Mouse (Mus musculus): Measurements from ENCODE around the gene Kdm6b.
A peak's percentile ranks its signal among the peaks of the same experiment; 100 is the strongest.

Kdm6b gene

DNA sequence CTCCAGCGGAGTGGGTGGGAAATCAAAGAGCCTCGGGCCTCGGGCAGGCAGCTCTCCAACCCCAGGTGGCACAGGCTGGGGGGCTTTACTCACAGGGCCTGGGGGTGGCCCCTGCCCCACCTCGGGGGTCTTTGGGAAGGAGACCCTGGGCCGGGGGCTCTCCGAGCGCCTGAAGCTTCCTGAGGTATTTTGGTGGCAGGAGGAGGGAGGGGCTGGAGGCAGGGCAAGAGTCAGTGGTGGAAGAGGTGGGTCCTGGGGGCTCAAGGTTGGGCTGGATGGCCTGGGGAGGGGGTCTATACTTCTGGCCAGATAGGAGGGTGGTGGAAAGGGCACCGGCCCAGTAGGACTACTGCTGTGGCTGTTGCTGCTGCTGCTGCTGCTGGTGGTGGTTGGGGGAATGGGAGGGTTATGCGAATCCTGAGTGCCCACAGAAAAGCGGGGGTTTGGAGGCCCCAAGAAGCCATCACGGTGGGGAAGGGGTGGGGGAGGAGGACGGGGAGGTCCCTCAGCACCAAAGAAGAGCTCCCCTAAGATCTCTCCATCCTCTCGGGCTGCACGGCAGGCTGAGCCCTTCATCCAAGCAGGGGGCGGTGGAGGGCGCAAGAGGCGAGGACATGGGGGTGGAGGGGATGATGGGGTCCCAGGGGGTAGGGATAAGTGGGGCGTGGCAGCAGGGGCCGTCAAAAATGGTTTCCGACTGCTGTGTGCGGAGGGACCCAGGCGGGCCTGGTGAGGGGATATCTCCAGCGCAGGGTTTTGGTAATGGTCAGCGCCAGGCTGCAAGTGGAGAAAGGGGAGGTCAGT is 7.9 kb downstream of the Kdm6b start:
- no peak for DNase-seq

DNA sequence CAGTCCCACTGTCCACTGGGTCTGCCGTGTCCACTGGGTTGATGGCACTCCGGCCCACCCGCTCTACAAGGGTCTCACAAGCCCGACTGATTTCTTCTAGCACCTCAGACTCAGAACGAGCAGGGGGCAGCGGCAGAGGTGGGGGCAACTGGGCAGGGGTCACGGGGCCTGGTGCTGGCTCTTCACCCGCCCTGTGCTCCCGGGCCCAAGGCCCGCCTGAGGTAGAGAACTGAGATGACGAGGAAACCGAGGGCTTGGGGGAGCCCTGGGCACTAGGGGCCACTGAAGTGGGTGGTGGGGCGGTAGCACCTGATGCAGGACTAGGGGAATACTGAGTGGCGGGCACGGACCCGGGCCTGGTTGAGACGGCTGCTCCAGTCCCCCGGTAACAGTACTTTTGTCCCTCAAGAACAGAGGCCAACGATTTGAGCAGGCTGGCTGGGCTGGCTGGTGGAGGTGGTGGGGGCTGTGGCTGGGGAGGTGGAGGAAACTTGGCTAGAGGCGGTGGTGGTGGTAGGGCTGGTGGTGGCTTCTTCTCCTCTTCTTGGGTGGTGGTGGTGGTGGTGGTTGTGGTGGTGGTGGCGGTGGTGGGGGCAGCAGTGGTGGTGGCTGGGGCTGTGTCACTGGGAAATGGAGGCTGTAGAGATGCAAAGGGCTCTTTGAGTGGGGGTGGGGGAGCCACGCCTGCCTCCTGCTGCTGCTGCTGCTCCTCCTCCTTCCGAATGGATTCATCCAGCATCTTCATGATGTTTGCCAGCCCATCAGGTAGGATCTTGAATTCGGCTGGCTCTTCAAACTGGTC is 8.7 kb downstream of the Kdm6b start:
- no peak for DNase-seq

- DNase-seq: no peak
Measured at GRCm38 (mm10) chr11:69403691-69404594, 9.5 kb downstream of the Kdm6b start.

GRCm38 (mm10) chr11:69401987-69402386 is 11.5 kb downstream of the Kdm6b start:
- no peak for DNase-seq

DNA sequence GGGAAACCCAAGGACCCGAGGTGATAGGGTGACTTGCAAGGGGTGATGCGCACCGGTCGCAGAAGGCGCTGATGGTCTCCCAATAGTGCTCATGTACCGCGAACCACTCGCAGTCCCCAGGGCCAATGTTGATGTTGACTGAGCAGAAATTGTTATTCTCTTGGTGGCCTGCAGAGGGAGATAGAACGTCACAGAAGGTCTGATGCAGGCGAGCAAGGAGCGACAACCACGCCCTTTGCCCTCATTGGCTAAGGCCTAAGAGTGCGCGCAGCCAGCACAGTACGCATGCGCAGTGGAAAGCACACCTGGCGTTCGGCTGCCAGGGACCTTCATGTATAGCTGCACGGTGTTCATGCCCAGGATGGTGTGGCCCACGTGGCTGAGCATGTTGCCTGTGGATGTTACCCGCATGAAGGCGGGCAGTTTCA is 12.3 kb downstream of the Kdm6b start:
- peak; percentile 71 to 74 for DNase-seq

DNA sequence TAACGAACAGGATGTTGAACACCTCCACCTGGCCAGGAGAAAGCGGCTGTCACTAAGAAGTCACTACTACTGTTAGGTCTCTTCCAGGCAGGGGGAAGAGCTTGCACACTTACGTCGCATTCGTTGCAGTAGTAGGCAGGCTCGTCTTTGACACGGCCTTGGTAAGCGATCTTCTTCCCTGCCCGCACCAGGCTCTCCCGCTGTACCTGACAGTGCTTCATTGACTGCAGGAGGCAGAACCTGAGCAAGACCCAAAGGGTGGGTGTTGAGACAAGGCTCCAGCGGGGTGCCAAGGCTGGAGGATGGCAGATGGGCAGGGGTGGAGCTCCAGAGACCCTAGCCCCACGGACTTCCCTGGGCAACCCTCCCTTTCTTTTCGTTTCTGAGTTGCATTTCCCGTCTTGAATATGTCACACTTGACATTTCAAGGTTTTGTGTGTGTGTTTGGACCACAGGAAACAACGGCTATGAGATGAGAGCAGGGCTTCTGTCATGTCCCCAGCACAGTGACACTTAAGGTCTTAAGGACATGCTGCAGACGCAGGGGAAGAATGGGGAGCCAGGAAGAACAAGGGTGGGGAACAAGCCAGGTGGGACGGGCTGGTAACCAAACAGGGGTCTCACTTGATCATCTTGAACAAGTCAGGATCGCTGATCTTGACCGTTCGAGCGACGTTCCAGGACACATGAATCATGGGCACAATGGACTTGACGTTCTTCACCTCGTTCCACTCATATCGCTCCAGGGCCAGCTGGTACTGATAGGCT is 13.2 kb downstream of the Kdm6b start:
- no peak for DNase-seq

DNA sequence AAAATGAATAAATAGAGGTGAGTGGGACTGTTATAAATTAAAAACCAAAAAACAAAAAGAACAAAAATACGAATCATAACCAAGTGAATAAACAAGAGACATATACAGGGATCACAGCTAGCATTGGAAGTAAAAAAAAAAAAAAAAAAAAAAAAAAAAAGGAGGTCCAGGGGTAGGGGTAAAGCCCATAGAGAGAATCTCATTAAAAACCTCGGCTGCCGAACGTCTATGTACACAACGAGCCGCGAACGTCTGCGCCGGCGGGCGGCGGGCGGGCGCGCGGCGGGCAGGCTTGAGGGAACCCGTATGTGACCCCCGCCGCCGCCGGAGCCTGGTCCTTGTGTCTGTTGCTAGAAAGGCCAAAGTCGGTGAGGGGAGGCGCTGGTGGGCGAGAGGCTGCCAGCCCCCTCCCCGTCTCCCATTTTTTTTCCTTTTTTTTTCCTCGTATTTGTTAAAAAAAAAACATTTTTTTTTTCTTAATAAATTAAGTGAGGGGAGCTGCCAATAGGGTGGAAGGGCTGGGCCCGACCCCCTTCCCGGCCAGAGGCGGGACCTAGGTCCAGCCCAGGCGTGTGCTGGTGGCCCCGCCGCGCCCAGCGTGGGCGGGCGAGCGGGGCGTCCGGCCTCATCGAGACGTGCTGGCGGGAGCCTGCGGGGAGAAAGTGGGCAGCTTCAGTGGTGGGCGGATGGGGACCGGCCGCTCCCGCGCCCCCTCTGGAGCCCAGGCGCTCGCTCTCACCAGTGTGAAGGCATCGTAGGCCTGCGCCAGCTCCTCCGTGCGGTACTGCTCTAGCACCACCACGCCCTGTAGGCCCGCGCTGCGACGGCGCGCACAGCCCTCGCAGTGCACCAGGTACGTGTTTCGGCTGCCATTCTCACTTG is 14.0 kb downstream of the Kdm6b start:
- DNase-seq: no peak

DNA sequence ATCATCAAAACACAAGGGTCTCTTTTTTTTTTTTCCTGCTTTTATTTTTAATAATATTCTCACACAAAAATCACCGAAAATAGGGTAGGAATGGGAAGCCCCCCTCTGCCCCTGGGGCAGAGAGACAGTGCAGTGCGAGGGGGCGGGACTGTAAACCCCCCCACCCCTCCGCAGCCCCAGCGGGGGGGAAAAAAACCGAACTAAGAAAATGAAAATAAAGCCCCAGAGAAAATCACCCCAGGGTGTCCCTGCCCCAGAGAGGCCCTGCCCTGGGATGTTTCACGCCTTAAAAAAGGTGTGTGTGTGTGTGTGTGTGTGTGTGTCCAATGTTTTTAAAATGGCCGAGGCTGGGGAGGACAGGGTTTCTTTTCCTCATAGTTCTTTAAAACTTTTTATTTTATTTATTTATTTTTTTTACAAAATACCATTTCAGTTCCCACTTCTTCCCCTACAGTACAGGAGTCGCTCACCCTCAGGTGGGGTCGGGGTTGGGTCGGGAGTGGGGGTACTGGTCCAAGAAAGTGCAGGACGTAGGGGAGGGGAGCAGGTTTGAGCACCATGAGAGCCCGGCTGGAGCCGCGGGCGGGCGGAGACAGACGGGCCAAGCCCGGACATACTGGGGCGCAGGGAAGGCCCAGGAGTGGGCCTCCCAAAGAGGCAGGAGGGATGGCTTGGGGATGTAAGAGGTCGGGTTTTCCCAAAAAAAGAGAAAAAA is 14.8 kb downstream of the Kdm6b start:
- no peak for DNase-seq

GRCm38 (mm10) chr11:69398059-69398458 is 15.4 kb downstream of the Kdm6b start, which contains the start of gene Tmem88:
Tmem88 (minus strand) TSS chr11:69398234.
- DNase-seq: no peak

DNA sequence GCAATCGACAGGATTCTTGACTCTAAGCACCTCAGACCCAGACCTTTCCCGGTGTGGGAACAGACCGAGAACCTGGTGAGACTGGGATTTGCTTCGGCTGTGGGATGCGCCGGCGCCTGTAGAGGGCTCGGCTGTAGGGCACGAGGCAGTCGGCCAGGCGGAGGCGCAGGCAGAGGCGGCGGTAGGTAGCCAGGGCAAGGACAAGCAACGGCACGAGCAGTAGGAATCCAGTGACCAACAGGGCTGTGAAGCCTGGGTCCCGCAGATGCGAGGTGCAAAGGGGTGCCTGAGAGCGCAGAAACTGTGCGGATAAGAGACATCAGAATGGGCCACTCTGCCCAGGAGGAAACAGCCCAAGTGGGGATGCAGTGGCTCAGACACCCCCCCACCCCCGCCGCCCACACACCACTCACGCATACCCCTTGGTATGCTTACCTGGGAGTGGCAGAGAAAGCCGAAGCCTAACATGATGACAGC is 15.9 kb downstream of the Kdm6b start:
- no peak for DNase-seq

DNA sequence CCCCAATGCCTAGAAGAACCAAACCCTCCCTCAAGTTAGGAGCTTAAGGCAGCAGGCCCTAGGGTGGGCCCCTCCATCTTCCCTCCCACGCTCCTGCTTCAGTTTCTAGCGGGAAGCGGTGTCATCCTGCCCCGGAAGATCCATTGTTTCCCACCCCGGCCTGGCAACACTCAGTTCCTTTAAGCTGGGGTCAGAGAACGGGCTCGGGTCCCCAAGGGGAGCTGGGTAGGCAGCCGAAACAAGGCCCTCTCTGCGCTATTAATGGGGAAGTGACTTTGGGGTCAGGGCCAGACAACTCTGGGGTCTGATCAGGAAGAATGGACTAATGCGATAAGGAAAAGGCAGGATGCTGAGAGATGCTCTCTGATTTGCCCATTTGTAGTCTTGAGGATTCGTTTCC is 16.7 kb downstream of the Kdm6b start:
- peak in 1 of 2 experiments; percentile 18 for DNase-seq

DNA sequence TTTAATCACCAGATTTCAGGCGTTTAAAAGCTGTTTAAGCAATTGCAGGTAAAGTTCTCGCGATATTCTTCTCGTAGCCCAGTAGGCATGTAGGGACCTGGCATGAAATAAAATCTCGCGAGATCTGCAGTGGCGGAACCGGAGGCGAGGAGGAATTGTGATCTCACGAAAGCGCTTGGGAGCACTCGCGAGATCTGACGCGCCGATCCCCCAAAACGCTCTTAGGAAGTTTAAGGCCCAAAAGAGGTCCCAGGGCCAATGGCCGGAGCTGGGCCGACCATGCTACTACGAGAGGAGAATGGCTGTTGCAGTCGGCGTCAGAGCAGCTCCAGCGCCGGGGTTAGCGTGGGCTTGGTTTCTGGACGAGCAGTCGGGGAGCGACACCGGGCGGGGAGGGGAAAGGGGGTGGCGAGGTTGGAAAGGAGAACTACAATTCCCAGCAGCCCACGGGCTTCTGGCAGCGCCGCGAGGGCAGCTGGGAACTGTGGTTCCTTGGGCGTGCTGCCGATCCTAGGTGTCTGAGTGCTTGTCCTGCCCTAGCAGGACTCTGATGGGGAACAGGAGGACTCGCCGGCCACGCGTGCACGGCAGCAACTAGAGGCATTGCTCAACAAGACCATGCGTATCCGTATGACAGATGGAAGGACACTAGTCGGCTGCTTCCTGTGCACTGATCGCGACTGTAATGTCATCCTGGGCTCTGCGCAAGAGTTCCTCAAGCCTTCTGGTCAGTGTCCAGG is 17.7 kb downstream of the Kdm6b start:
- peak; percentile 84 to 89 for DNase-seq

DNA sequence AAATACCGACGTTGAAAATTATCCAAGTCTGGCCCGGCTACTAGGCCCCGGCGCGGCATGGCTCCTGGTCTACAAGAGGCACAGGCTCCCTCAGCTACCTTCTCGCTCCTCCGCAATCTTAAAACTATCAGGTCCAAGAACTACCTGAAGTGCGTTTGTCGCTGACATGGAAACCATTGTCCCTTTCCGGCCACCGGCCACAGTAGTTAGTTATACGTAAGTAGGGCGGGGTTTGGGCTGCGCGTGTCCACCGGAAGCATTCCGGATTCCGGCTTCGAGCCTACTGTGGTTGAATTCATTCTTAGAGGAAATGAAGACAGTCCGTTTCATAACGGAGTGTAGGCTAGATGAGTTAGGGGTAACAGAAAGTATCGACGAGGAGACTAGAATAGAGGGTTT is 18.2 kb downstream of the Kdm6b start, which contains the start of the genes Naa38 and Cyb5d1:
Gene Naa38 (plus strand): TSS at position 253 of the 399 bp plus-strand sequence.
Gene Cyb5d1 (minus strand): TSS at position 397 of the 399 bp plus-strand sequence.
- peak; percentile 78 to 85 for DNase-seq

- DNase-seq: peak in 1 of 2 experiments; percentile 31
Measured at GRCm38 (mm10) chr11:69394591-69395167, 18.8 kb downstream of the Kdm6b start.

- DNase-seq: peak in 1 of 2 experiments; percentile 63
Measured at GRCm38 (mm10) chr11:69390400-69391034, 23.0 kb downstream of the Kdm6b start.

DNA sequence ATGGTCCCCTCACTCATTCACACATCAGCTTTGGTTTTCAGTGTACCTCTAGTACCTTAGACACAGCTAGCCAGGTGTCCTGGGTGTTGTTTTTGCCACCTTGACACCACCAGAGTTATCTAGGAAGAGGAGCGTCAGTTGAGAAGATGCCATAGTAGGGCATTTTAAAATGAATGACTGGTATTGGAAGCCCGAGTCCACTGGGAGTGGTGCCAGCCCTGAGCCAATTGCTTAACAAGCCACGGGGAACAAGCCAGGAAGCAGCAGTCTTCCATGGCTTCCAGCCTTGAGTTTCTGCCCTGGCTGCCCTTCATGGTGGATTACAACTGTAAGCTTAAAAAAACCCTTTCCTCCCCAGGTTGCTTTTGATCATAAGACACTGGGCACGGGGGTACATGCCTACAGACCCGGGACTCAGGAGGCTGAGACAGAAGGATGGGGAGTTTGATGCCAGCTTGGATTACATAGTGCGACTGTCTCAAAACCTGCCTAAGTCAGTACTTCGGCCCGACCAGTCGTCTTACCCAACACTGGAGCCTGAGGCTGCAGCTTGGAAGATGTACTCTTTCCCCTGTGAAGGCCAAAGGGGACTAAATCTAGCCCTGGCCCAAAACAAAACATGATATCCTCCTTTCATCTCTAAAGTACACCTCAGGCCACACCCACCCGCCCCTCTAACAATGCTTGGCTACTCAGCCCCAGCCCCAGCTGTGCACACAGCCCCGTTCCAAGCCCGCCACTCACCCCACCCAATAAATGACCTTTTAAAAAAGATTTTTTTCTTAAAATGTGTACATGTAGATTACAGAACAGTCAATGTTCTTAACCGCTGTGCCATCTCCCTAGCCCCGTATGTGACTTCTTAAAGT is 23.7 kb downstream of the Kdm6b start:
- no peak for DNase-seq

DNA sequence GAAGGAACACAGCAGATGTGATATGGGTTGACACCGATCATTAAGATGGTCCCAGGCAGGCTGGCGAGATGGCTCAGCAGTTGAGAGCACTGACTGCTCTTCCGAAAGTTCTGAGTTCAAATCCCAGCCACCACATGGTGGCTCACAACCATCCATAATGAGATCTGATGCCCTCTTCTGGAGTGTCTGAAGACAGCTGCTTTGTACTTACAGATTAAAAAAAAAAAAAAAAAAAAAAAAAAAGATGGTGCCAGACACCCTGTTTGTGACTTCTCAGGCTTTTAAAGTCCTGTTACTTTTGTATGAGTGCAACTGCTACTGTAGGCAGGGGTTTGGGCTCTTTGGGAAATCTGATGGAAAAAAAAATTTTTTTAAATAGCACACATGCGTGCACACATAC is 24.8 kb downstream of the Kdm6b start:
- no peak for DNase-seq
